Mouse (Mus musculus) heart, postnatal 10 days (tissue): ENCODE data around the gene Ddx52. TPM values are rescaled to one million over a fixed set of nuclear protein-coding genes. Genes with fewer than 3 reads are reported as not detected.

Experiments
- DNase-seq, 2 experiments: peaks; one replicate each; pipeline ENCODE4 v3.0.0; 2021
- intact Hi-C: fragments of 180-260 bp; cut with DNase I; formaldehyde crosslinking; loops from one replicate; pipeline ENCODE4 v1.15.1; 2025
- total RNA-seq, 2 experiments: library from RNA; stranded (reverse); gene quantifications; 2 replicates each; pipeline ENCODE4 v1.2.3; 2021

Ddx52 gene
- total RNA-seq: 10 to 100 TPM; 12.3 to 12.4 TPM

GRCm38 (mm10) chr11:83941950-83942840 lies at the start of gene Ddx52:
TSS of gene Ddx52 (plus strand) at chr11:83942062.
- intact Hi-C loops: no loop called here
- DNase-seq: peak; percentile 91 to 95

- no peak for DNase-seq
- intact Hi-C loops: no loop called here
Measured at GRCm38 (mm10) chr11:83893325-83893724, 48.5 kb upstream of the Ddx52 start.

- intact Hi-C loops: no loop called here
- no peak for DNase-seq
Measured at GRCm38 (mm10) chr11:83896430-83897410, 45.1 kb upstream of the Ddx52 start.

DNA sequence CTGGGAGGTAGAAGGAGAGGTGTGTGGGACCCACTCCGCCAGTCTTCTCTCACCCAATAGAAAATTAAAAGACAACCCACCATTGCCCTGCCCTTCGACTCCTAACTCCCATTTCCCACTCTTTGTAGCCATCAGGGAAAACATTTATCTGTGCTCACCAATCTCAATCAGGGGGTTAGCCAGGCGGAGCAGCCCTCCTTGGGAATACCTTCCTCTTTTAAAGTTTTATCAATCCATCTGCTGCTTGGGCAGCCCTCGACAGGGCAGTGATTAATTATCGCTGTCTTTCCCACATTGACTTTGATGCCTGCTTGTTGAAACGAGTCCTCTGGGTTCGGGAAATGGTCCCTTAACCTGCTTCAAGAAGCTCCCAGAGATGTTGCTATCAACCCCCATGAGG lies 44.3 kb upstream of the Ddx52 start:
- intact Hi-C loops: no loop called here
- DNase-seq: no peak

- intact Hi-C loops: no loop called here
- no peak for DNase-seq
Measured at GRCm38 (mm10) chr11:83902812-83903211, 39.0 kb upstream of the Ddx52 start.

- intact Hi-C loops: no loop called here
- DNase-seq: no peak
Measured at GRCm38 (mm10) chr11:83905756-83906155, 36.1 kb upstream of the Ddx52 start.

DNA sequence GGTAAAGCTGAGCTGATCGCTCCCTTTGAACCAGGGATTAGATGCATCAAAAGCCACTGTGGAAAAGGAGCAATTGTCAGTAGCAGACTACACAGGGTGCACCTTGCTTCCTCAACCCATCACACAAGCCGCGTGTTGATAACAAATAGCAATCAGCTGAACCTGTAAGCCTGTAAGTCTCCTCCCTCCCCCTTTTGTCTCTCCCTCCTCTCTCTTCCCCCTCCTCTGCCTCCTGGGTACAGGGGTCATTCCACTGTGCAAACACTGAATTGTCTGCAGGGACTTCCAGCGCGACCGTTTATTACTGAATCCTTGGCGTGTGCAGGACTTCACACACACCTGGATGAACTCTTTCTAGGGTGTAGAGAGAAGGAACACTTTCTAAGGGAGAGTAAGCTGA lies 33.5 kb upstream of the Ddx52 start:
- intact Hi-C loops: no loop called here
- DNase-seq: no peak

DNA sequence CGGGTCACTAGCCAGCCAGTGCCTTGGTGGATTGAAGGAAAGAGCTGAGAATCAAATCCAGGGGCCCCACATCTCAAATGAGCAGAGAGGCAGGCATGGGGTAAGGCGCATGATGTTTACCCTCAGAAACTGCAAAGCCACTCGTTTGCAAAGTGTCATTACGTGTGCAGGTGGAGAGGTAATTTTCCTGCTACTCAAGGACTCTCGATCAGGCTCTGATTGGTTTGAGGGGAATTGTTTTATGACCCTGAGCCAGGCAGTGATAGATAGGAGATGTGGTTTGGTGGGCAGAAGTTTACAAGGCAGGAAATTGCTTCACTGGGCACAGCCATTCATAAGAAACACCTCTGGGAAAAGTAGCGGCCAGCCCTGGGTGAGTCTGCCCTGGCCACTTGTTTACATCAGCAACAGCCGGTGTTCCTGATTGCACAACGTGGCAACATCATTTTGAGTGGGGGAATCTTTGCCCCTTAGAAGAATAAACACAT lies 28.0 kb upstream of the Ddx52 start:
- no peak for DNase-seq
- intact Hi-C loops: no loop called here

- no peak for DNase-seq
- intact Hi-C loops: no loop called here
Measured at GRCm38 (mm10) chr11:83914501-83914900, 27.4 kb upstream of the Ddx52 start.

- intact Hi-C loops: no loop called here
Measured at GRCm38 (mm10) chr11:83922600-83922999, 19.3 kb upstream of the Ddx52 start.

DNA sequence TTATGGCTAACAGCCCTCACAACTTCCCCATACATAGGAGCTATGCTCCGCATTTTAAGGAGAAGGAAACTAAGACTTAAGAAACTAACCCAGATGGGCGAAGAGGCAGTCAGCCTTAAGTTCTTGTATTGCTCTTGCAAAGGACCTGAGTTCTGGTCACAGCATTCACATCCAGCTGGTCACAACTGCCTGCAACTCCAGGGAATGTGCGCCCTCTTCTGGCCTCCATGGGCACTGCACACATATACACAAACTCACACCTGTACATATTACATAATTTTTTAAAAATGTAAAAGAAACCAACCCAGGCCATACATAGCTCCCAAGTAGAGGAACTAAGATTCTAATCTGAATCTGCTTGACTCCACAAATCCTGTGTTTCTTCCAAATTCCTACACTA lies 14.8 kb upstream of the Ddx52 start:
- intact Hi-C loops: no loop called here
- DNase-seq: peak in 1 of 2 experiments; percentile 10

More at GRCm38 (mm10) chr11:83922600-83922999, 19.3 kb upstream of the Ddx52 start:
- DNase-seq: no peak

- intact Hi-C loops: no loop called here
- no peak for DNase-seq
Measured at GRCm38 (mm10) chr11:83932506-83933106, 9.3 kb upstream of the Ddx52 start.

DNA sequence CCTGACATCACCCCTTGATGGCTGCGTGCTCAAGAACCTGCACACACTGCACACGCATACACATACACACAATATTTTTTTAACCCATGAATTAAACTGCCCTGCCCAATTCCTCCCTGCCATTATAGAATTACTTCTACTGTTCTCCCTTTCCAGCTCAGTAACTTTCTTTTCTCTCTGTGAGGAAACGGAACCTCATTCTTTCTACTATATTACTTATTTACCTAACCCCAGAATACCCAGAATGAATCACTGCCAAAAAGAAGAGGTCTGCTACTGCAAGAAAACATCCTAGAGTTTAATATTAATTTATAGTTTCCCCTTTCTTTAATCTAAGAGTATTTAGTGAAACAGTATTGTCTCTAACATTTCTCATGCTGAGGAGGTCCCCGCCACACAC lies 8.5 kb upstream of the Ddx52 start:
- intact Hi-C loops: no loop called here
- no peak for DNase-seq

DNA sequence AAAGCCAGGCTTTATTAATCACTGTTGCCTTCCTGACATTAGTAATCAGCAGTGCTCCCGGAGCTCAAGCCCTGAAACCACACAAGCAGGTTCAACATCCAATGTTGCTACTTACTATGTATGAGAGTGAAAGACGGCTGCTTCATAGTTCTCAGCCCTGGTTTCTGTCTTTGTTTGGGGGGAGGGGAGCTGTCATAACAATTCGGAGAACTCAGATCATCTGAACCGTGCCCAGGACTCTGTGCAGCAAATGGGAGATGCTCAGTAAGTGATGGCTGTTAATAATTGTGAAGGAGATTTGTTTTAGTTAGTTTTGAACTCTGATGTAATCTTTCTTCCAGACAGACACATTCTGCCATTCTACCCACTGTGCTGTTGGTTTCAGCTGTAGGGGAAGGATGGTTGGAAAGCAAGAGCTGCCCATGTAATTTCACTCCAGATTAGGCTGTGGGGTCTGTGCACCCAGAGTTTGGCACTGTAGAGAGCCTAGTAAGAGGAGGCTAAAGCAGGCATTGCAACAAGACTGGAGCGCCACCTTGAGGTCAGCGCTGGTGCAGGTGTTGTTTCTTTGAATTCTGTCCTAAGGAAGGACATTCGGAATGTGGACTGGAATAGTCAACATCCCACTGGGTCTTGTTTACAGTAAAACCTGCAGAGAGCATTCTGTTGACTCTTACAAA lies 5.7 kb upstream of the Ddx52 start:
- DNase-seq: peak; percentile 75 to 86
- intact Hi-C loops: loop anchor here (1.0 to 5.0 kb wide), 2 partner anchors 134 to 151 kb away; no protein-coding TSS in a partner anchor

DNA sequence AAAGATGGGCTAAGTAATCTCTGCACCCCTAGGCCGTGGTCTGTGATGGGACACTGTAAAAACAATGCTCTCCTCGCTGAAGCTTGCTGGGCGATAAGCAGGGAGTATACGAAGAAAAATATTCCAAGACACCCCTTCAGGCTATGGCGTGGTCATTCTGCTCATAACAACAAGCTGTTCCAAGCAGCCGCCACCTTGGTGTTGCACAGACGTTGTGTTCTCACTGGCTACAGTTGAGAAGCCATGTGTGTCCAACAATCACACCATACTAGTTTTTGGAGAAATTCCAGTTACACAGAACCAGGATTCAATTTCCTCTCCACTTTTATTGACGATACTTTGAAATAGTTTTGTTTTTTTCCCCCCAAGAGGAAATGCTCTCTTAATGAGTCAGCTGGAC lies 3.3 kb upstream of the Ddx52 start:
- no peak for DNase-seq
- intact Hi-C loops: loop anchor here (5.0 kb wide), 1 partner anchor 136 kb away; no protein-coding TSS in a partner anchor

GRCm38 (mm10) chr11:83956822-83957221 lies 15.0 kb downstream of the Ddx52 start:
- intact Hi-C loops: no loop called here
- DNase-seq: no peak

- intact Hi-C loops: loop anchor here (2.0 kb wide), 1 partner anchor 17 kb away; no protein-coding TSS in a partner anchor
Measured at GRCm38 (mm10) chr11:83961983-83962382, 20.1 kb downstream of the Ddx52 start.

GRCm38 (mm10) chr11:83963991-83964921 lies 22.4 kb downstream of the Ddx52 start, which contains the start of gene Synrg:
TSS of gene Synrg (plus strand) at chr11:83964428.
- intact Hi-C loops: no loop called here
- DNase-seq: peak; percentile 92

More at GRCm38 (mm10) chr11:83961983-83962382, 20.1 kb downstream of the Ddx52 start:
- no peak for DNase-seq
